Mouse (Mus musculus): ENCODE measurements around the gene Rab8b. TPM values are rescaled to one million over a fixed set of nuclear protein-coding genes. Genes with fewer than 3 reads are reported as not detected.
A peak's percentile ranks its signal among the peaks of the same experiment; 100 is the strongest.

The Rab8b gene
- polyA plus RNA-seq, 1 experiment from 2014 or later = 10.7 TPM

- 86% methylated on average over 2 of the region's 2 CpGs for WGBS (ENCODE audit: insufficient replicate concordance)
- peaks cover 9% of the 10 kb centered on the region for H3K36me3 ChIP-seq (replicated peaks; ENCODE audit: insufficient read depth, low read length)
- no peak for TF ChIP-seq EP300 (IDR thresholded peaks at IDR 0.05; ENCODE audit: low read depth)
- no peak for TF ChIP-seq CTCF (IDR thresholded peaks at IDR 0.05; ENCODE audit: low read depth)
These were observed 29.0 kb upstream of the Rab8b start for GRCm38 (mm10) chr9:66948536-66948935.

GRCm38 (mm10) chr9:66945647-66946641, 26.5 kb upstream of the Rab8b start, which contains the start of gene Rps27l:
Rps27l (plus strand) TSS chr9:66946086.
- H3K4me2 ChIP-seq (ENCODE audit: low read depth, low read length) = peak within 1 kb of the TSS; percentile 83
- H3K9ac ChIP-seq (replicated peaks) = peak within 1 kb of the TSS; percentile 97
- H3K27me3 ChIP-seq (ENCODE audit: insufficient read depth, low read length) = no peaks in the 10 kb centered on the region
- H3K4me1 ChIP-seq (ENCODE audit: insufficient read depth) = peaks cover 5% of the 10 kb centered on the region; the same call in 1 of the 2 replicates
- H3K36me3 ChIP-seq (replicated peaks; ENCODE audit: insufficient read depth, low read length) = peaks cover 9% of the 10 kb centered on the region
- ATAC-seq (peak; percentile 99), DNase-seq (peak; percentile 98)
- H3K27ac ChIP-seq (ENCODE audit: low read depth) = peak within 1 kb of the TSS; percentile 97
- TF ChIP-seq CTCF (IDR thresholded peaks at IDR 0.05; ENCODE audit: low read depth) = no peak
- TF ChIP-seq EP300 (IDR thresholded peaks at IDR 0.05; ENCODE audit: low read depth) = peak; percentile 59
- H3K9me3 ChIP-seq (ENCODE audit: low read length) = no peaks in the 10 kb centered on the region
- under 1% methylated on average over 77 of the region's 77 CpGs for WGBS (ENCODE audit: insufficient replicate concordance)
- H3K4me3 ChIP-seq (ENCODE audit: low read depth, low read length) = peak within 1 kb of the TSS; percentile 96

More at GRCm38 (mm10) chr9:66948536-66948935, 29.0 kb upstream of the Rab8b start:
- H3K4me2 ChIP-seq (ENCODE audit: low read depth, low read length) = no peak overlapping the region
- H3K9me3 ChIP-seq (ENCODE audit: low read length) = no peaks in the 10 kb centered on the region
- DNase-seq = peak; percentile 6
- no peak overlapping the region for H3K27ac ChIP-seq (ENCODE audit: low read depth)
- no peak overlapping the region for H3K9ac ChIP-seq (replicated peaks)
- H3K4me3 ChIP-seq (ENCODE audit: low read depth, low read length) = no peak overlapping the region
- peaks cover 5% of the 10 kb centered on the region; the same call in 1 of the 2 replicates for H3K4me1 ChIP-seq (ENCODE audit: insufficient read depth)
- no peak for ATAC-seq
- H3K27me3 ChIP-seq (ENCODE audit: insufficient read depth, low read length) = no peaks in the 10 kb centered on the region

- H3K4me1 ChIP-seq (ENCODE audit: insufficient read depth) = peaks cover 5% of the 10 kb centered on the region; the same call in 1 of the 2 replicates
- no peaks in the 10 kb centered on the region for H3K9me3 ChIP-seq (ENCODE audit: low read length)
- peak overlapping the region; percentile 97 for H3K27ac ChIP-seq (ENCODE audit: low read depth)
- no peak for ATAC-seq
- H3K36me3 ChIP-seq (replicated peaks; ENCODE audit: insufficient read depth, low read length) = peaks cover 9% of the 10 kb centered on the region
- 7% methylated on average over 4 of the region's 4 CpGs for WGBS (ENCODE audit: insufficient replicate concordance)
- peak overlapping the region; percentile 83 for H3K4me2 ChIP-seq (ENCODE audit: low read depth, low read length)
- TF ChIP-seq CTCF (IDR thresholded peaks at IDR 0.05; ENCODE audit: low read depth) = no peak
- TF ChIP-seq EP300 (IDR thresholded peaks at IDR 0.05; ENCODE audit: low read depth) = no peak
- no peaks in the 10 kb centered on the region for H3K27me3 ChIP-seq (ENCODE audit: insufficient read depth, low read length)
- no peak for DNase-seq
- peak overlapping the region; percentile 96 for H3K4me3 ChIP-seq (ENCODE audit: low read depth, low read length)
- H3K9ac ChIP-seq (replicated peaks) = peak overlapping the region; percentile 97
These were observed 25.7 kb upstream of the Rab8b start for GRCm38 (mm10) chr9:66945161-66945560.

GRCm38 (mm10) chr9:66938836-66939235, 19.3 kb upstream of the Rab8b start:
- Histone ChIP-seq H3K9me3 (ENCODE audit: low read length) (no peaks in the 10 kb centered on the region), H3K4me2 (ENCODE audit: low read depth, low read length) (no peak overlapping the region), H3K4me3 (ENCODE audit: low read depth, low read length) (no peak overlapping the region), H3K27me3 (ENCODE audit: insufficient read depth, low read length) (no peaks in the 10 kb centered on the region), H3K4me1 (ENCODE audit: insufficient read depth) (no peaks in the 10 kb centered on the region), H3K36me3 (replicated peaks; ENCODE audit: insufficient read depth, low read length) (no peaks in the 10 kb centered on the region), H3K27ac (ENCODE audit: low read depth) (no peak overlapping the region), H3K9ac (replicated peaks) (no peak overlapping the region)
- DNase-seq (peak; percentile 41), ATAC-seq (peak; percentile 38; the same call in 1 of the 2 replicates)
- TF ChIP-seq CTCF (IDR thresholded peaks at IDR 0.05; ENCODE audit: low read depth) = peak; percentile 93
- TF ChIP-seq EP300 (IDR thresholded peaks at IDR 0.05; ENCODE audit: low read depth) = no peak
- 3% methylated on average over 4 of the region's 4 CpGs for WGBS (ENCODE audit: insufficient replicate concordance)

- no peak overlapping the region for H3K4me3 ChIP-seq (ENCODE audit: low read depth, low read length)
- H3K27me3 ChIP-seq (ENCODE audit: insufficient read depth, low read length) = no peaks in the 10 kb centered on the region
- no peak overlapping the region for H3K27ac ChIP-seq (ENCODE audit: low read depth)
- no peaks in the 10 kb centered on the region for H3K36me3 ChIP-seq (replicated peaks; ENCODE audit: insufficient read depth, low read length)
- no peak overlapping the region for H3K4me2 ChIP-seq (ENCODE audit: low read depth, low read length)
- TF ChIP-seq EP300 (IDR thresholded peaks at IDR 0.05; ENCODE audit: low read depth) = no peak
- no peak for TF ChIP-seq CTCF (IDR thresholded peaks at IDR 0.05; ENCODE audit: low read depth)
- H3K9me3 ChIP-seq (ENCODE audit: low read length) = no peaks in the 10 kb centered on the region
- 85% methylated on average over 8 of the region's 8 CpGs for WGBS (ENCODE audit: insufficient replicate concordance)
- no peak for DNase-seq
- no peak overlapping the region for H3K9ac ChIP-seq (replicated peaks)
- ATAC-seq = no peak
- no peaks in the 10 kb centered on the region for H3K4me1 ChIP-seq (ENCODE audit: insufficient read depth)
These were observed 18.0 kb upstream of the Rab8b start for GRCm38 (mm10) chr9:66937507-66937906.
